Mouse (Mus musculus): ENCODE measurements around the gene B230307C23Rik. TPM values are rescaled to one million over a fixed set of nuclear protein-coding genes. Genes with fewer than 3 reads are reported as not detected.

The B230307C23Rik gene
- polyA plus RNA-seq (2011; ENCODE audit: insufficient read depth, insufficient read length, low replicate concordance, missing spikeins), result 7.1 and 13.6 TPM in 2 replicates

- 1% methylated on average over 22 of the region's 22 CpGs for WGBS
- peak within 1 kb of the TSS; percentile 91 for H3K4me3 ChIP-seq (replicated peaks; ENCODE audit: control insufficient read depth, low read depth, low read length)
- H3K4me1 ChIP-seq (ENCODE audit: control insufficient read depth, insufficient read depth, low read length), result peaks cover 2% of the 10 kb centered on the region; the same call in 1 of the 2 replicates
- TF ChIP-seq POLR2A (IDR thresholded peaks at IDR 0.05; ENCODE audit: borderline replicate concordance, control insufficient read depth, low read depth, low read length), result no peak
- no peak for TF ChIP-seq CTCF (IDR thresholded peaks at IDR 0.05; ENCODE audit: control insufficient read depth, insufficient read depth, low read length)
- H3K27ac ChIP-seq (ENCODE audit: control insufficient read depth, insufficient read depth, low read depth, low read length, poor library complexity), result peak within 1 kb of the TSS; percentile 60
Observed at GRCm38 (mm10) chr16:97996616-97997382, at the start of gene B230307C23Rik. Gene B230307C23Rik, plus strand, starts transcription at chr16:97997315.

- TF ChIP-seq CTCF (IDR thresholded peaks at IDR 0.05; ENCODE audit: control insufficient read depth, insufficient read depth, low read length) (no peak), POLR2A (IDR thresholded peaks at IDR 0.05; ENCODE audit: borderline replicate concordance, control insufficient read depth, low read depth, low read length) (no peak)
- no peak overlapping the region for H3K4me3 ChIP-seq (replicated peaks; ENCODE audit: control insufficient read depth, low read depth, low read length)
- WGBS, result 56% methylated on average over 4 of the region's 4 CpGs
- peaks cover 4% of the 10 kb centered on the region; the same call in 1 of the 2 replicates for H3K4me1 ChIP-seq (ENCODE audit: control insufficient read depth, insufficient read depth, low read length)
- no peak overlapping the region for H3K27ac ChIP-seq (ENCODE audit: control insufficient read depth, insufficient read depth, low read depth, low read length, poor library complexity)
Observed at GRCm38 (mm10) chr16:97948836-97949235, 48.3 kb upstream of the B230307C23Rik start.

DNA sequence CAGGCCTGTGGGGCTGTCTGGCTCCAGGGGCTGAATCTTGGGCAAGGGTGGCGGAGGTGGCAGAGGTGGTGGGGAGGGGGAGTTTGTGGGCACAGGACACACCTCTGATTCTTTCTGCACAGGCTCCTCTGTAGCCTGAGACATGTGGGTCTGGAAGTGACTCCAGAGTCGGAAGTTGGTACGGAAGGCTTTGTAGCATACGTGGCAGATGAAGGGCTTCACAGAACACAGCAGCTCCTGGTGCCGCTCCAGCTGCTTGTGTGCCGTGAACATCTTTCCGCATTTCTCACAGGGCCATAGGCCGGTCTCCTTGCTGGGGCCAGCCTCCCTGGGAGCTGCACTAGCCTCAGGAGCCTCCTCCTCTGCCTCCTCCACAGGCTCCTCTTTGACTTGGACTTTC is 47.1 kb upstream of the B230307C23Rik start:
- 91% methylated on average over 8 of the region's 8 CpGs for WGBS
- Histone ChIP-seq H3K27ac (ENCODE audit: control insufficient read depth, insufficient read depth, low read depth, low read length, poor library complexity) (no peak overlapping the region), H3K4me3 (replicated peaks; ENCODE audit: control insufficient read depth, low read depth, low read length) (no peak overlapping the region), H3K4me1 (ENCODE audit: control insufficient read depth, insufficient read depth, low read length) (peaks cover 4% of the 10 kb centered on the region; the same call in 1 of the 2 replicates)
- TF ChIP-seq CTCF (IDR thresholded peaks at IDR 0.05; ENCODE audit: control insufficient read depth, insufficient read depth, low read length), result no peak
- TF ChIP-seq POLR2A (IDR thresholded peaks at IDR 0.05; ENCODE audit: borderline replicate concordance, control insufficient read depth, low read depth, low read length), result no peak

DNA sequence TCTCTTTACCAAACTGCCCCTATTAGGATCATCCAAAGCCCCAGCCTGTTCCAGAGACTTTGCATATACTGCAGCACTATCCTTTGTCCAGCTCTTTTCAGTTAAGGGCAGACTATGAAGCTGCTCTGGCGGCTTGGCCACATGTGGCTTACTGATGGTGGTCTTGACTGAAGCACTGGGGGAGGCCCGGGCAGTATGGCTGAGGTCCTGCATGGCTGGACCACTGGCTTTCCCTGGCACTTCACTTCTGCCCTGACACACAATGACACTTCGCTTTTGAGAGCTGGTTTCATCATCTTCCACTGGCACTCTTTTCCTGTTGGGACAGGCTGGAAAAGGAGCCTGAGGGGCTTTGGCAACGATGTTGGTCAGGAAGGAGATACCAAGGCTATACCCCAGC is 44.7 kb upstream of the B230307C23Rik start:
- TF ChIP-seq CTCF (IDR thresholded peaks at IDR 0.05; ENCODE audit: control insufficient read depth, insufficient read depth, low read length), result no peak
- no peak for TF ChIP-seq POLR2A (IDR thresholded peaks at IDR 0.05; ENCODE audit: borderline replicate concordance, control insufficient read depth, low read depth, low read length)
- Histone ChIP-seq H3K27ac (ENCODE audit: control insufficient read depth, insufficient read depth, low read depth, low read length, poor library complexity) (peak overlapping the region; percentile 31; the same call in 1 of the 2 replicates), H3K4me3 (replicated peaks; ENCODE audit: control insufficient read depth, low read depth, low read length) (no peak overlapping the region), H3K4me1 (ENCODE audit: control insufficient read depth, insufficient read depth, low read length) (peaks cover 4% of the 10 kb centered on the region; the same call in 1 of the 2 replicates)
- WGBS, result 65% methylated on average over 4 of the region's 4 CpGs

GRCm38 (mm10) chr16:97952801-97953200 is 44.3 kb upstream of the B230307C23Rik start:
- H3K4me1 ChIP-seq (ENCODE audit: control insufficient read depth, insufficient read depth, low read length), result peaks cover 4% of the 10 kb centered on the region; the same call in 1 of the 2 replicates
- 66% methylated on average over 9 of the region's 9 CpGs for WGBS
- H3K27ac ChIP-seq (ENCODE audit: control insufficient read depth, insufficient read depth, low read depth, low read length, poor library complexity), result peak overlapping the region; percentile 31; the same call in 1 of the 2 replicates
- no peak for TF ChIP-seq POLR2A (IDR thresholded peaks at IDR 0.05; ENCODE audit: borderline replicate concordance, control insufficient read depth, low read depth, low read length)
- no peak for TF ChIP-seq CTCF (IDR thresholded peaks at IDR 0.05; ENCODE audit: control insufficient read depth, insufficient read depth, low read length)
- no peak overlapping the region for H3K4me3 ChIP-seq (replicated peaks; ENCODE audit: control insufficient read depth, low read depth, low read length)

DNA sequence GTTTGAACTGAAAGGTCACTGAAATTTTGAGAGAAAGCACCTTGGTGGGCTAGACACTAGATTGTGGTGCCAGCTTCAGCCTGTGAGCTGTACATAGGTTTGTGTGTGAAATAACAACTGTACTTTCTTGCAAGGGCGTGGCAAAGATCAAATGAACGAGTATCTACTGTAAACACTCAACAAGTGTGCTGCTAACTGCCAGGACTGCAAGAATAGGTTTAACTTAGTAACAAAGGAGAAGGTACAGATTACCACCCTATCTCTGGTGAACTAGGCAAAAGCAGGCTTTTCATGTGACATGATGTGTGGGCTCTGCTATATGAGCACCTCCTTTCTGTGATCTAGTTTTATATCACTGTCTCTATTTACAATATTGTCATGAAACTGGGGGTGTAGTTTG is 43.8 kb upstream of the B230307C23Rik start:
- WGBS, result 70% methylated on average over 2 of the region's 2 CpGs
- no peak overlapping the region for H3K4me3 ChIP-seq (replicated peaks; ENCODE audit: control insufficient read depth, low read depth, low read length)
- TF ChIP-seq CTCF (IDR thresholded peaks at IDR 0.05; ENCODE audit: control insufficient read depth, insufficient read depth, low read length) (no peak), POLR2A (IDR thresholded peaks at IDR 0.05; ENCODE audit: borderline replicate concordance, control insufficient read depth, low read depth, low read length) (no peak)
- H3K27ac ChIP-seq (ENCODE audit: control insufficient read depth, insufficient read depth, low read depth, low read length, poor library complexity), result no peak overlapping the region
- peaks cover 4% of the 10 kb centered on the region; the same call in 1 of the 2 replicates for H3K4me1 ChIP-seq (ENCODE audit: control insufficient read depth, insufficient read depth, low read length)

DNA sequence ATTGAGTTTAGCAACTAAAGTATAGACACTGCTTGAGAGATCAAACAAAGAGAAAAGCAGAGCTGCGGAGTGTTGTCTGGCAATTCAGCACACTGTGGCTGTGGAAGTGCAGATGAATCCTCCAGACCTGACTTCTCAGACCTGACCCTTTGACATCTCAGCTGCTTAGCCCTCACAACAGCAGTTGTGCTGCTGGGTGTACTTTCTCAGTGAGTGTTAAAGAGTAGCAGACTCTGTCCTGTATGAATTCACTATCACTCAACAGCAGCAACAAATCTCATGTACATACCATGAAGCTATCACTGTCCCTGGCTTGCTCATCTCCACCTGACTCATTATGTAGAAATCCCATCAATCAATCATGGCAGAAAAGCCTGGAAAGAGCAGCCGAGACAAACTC is 41.1 kb upstream of the B230307C23Rik start:
- Histone ChIP-seq H3K27ac (ENCODE audit: control insufficient read depth, insufficient read depth, low read depth, low read length, poor library complexity) (no peak overlapping the region), H3K4me3 (replicated peaks; ENCODE audit: control insufficient read depth, low read depth, low read length) (no peak overlapping the region), H3K4me1 (ENCODE audit: control insufficient read depth, insufficient read depth, low read length) (peaks cover 4% of the 10 kb centered on the region; the same call in 1 of the 2 replicates)
- TF ChIP-seq POLR2A (IDR thresholded peaks at IDR 0.05; ENCODE audit: borderline replicate concordance, control insufficient read depth, low read depth, low read length) (no peak), CTCF (IDR thresholded peaks at IDR 0.05; ENCODE audit: control insufficient read depth, insufficient read depth, low read length) (no peak)
- WGBS, result 87% methylated on average over 2 of the region's 2 CpGs

DNA sequence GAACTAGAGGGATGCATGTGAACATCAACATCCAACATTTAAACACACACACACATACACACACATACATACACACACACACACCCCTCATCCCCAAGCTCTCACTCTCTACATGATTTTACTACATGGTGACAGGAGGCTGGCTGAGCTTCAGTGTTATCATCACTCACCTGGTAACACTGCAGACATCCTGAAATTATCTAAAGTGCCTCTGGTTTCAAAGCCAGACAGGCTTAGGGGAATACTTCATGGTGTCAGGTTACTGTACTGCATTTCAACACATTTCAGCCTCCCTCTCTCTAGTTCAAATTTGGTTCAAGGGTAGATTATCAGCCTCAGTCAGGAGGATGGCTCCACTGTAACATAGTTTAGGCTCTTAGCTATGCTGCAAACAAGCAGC is 39.5 kb upstream of the B230307C23Rik start:
- Histone ChIP-seq H3K4me3 (replicated peaks; ENCODE audit: control insufficient read depth, low read depth, low read length) (no peak overlapping the region), H3K27ac (ENCODE audit: control insufficient read depth, insufficient read depth, low read depth, low read length, poor library complexity) (no peak overlapping the region), H3K4me1 (ENCODE audit: control insufficient read depth, insufficient read depth, low read length) (peaks cover 2% of the 10 kb centered on the region; the same call in 1 of the 2 replicates)
- no peak for TF ChIP-seq POLR2A (IDR thresholded peaks at IDR 0.05; ENCODE audit: borderline replicate concordance, control insufficient read depth, low read depth, low read length)
- TF ChIP-seq CTCF (IDR thresholded peaks at IDR 0.05; ENCODE audit: control insufficient read depth, insufficient read depth, low read length), result no peak

Measured in bone marrow, adult 2 months (tissue).